In genomic region chr4:117312416-117313084, GRCm38 (mm10) we compare ENCODE assay signal across 8 mouse cellular contexts.
DNase-seq lines count a peak whose midpoint lies in the region; ATAC-seq lines count a peak whose summit lies in the region.

No protein-coding gene starts in this region.

- no peaks in the 10 kb centered on the region for H3K36me3 ChIP-seq in heart, embryonic 13.5 days
- no peaks in the 10 kb centered on the region for H3K36me3 ChIP-seq in limb, embryonic 12.5 days
- no peaks in the 10 kb centered on the region for H3K36me3 ChIP-seq in neural tube, embryonic 14.5 days (ENCODE audit: control insufficient read depth, insufficient read depth, low read length)

- no peak; the same call in 1 of the 2 replicates for ATAC-seq in heart, embryonic 13.5 days (ENCODE audit: extremely low read depth, insufficient number of reproducible peaks, low FRiP score, low TSS enrichment)
- no peak for ATAC-seq in limb, embryonic 12.5 days (ENCODE audit: insufficient number of reproducible peaks, insufficient read depth, low FRiP score, low TSS enrichment, low read depth)
- ATAC-seq in neural tube, embryonic 14.5 days (ENCODE audit: low read depth), result no peak
- ATAC-seq in monocyte, adult 5-6 weeks (replicated peaks; ENCODE audit: insufficient number of reproducible peaks, low FRiP score, low TSS enrichment, poor library complexity, severe bottlenecking), result no peak

- DNase-seq in heart, postnatal 10 days, result no peak
- DNase-seq in c-Kit-positive CD71-positive TER-119-negative erythroid progenitor cells, embryonic 14.5 days (ENCODE audit: low read depth), result peak; percentile 74
- no peak for DNase-seq in layer of hippocampus, adult 9-10 months (ENCODE audit: low spot score)
- DNase-seq in thymus, postnatal 4 days, result no peak

- intact Hi-C loops in heart, postnatal 10 days (cut with DNase I), result loop anchor here (5.0 kb wide), 1 partner anchor 40 kb away; no protein-coding TSS in a partner anchor

- 2% methylated on average over 26 of the region's 26 CpGs for WGBS in heart, embryonic 13.5 days
- 3% methylated on average over 26 of the region's 26 CpGs for WGBS in limb, embryonic 12.5 days
- 8% methylated on average over 26 of the region's 26 CpGs for WGBS in neural tube, embryonic 14.5 days

- peak overlapping the region; percentile 63 for H3K4me2 ChIP-seq in heart, embryonic 13.5 days
- peak overlapping the region; percentile 39 for H3K4me2 ChIP-seq in limb, embryonic 12.5 days
- H3K4me2 ChIP-seq in neural tube, embryonic 14.5 days (ENCODE audit: low read depth, low read length), result 0 out of 2 replicates have a peak overlapping the region, but pooled peaks have one; percentile 2

- no peaks in the 10 kb centered on the region for H3K9me3 ChIP-seq in heart, embryonic 13.5 days
- H3K9me3 ChIP-seq in limb, embryonic 12.5 days, result 0 out of 2 replicates have a peak, but pooled peaks cover 7% of the 10 kb centered on the region
- H3K9me3 ChIP-seq in neural tube, embryonic 14.5 days (ENCODE audit: control insufficient read depth, low read length), result no peaks in the 10 kb centered on the region

- peaks cover 86% of the 10 kb centered on the region for H3K27me3 ChIP-seq in heart, embryonic 13.5 days (replicated peaks)
- peaks cover 61% of the 10 kb centered on the region for H3K27me3 ChIP-seq in limb, embryonic 12.5 days
- peaks cover 12% of the 10 kb centered on the region for H3K27me3 ChIP-seq in neural tube, embryonic 14.5 days (ENCODE audit: control insufficient read depth, insufficient read depth, low read length)

- peak overlapping the region; percentile 28 for H3K4me3 ChIP-seq in heart, embryonic 13.5 days
- H3K4me3 ChIP-seq in limb, embryonic 12.5 days (replicated peaks), result 0 out of 2 replicates have a peak overlapping the region, but pooled peaks have one; percentile 13
- H3K4me3 ChIP-seq in neural tube, embryonic 14.5 days (ENCODE audit: low read depth, low read length), result no peak overlapping the region

- no peak overlapping the region for H3K27ac ChIP-seq in heart, embryonic 13.5 days (replicated peaks)
- H3K27ac ChIP-seq in limb, embryonic 12.5 days, result no peak overlapping the region
- no peak overlapping the region for H3K27ac ChIP-seq in neural tube, embryonic 14.5 days (ENCODE audit: low read depth, low read length)

- peak overlapping the region; percentile 47 for H3K9ac ChIP-seq in heart, embryonic 13.5 days
- no peak overlapping the region for H3K9ac ChIP-seq in limb, embryonic 12.5 days (replicated peaks)
- no peak overlapping the region for H3K9ac ChIP-seq in neural tube, embryonic 14.5 days (replicated peaks; ENCODE audit: low read depth, low read length)

- H3K4me1 ChIP-seq in heart, embryonic 13.5 days, result peaks cover 17% of the 10 kb centered on the region
- H3K4me1 ChIP-seq in limb, embryonic 12.5 days (replicated peaks), result peaks cover 64% of the 10 kb centered on the region
- peaks cover 18% of the 10 kb centered on the region for H3K4me1 ChIP-seq in neural tube, embryonic 14.5 days (ENCODE audit: control insufficient read depth, insufficient read depth, low read length)

Comparison
In these comparisons a context has a peak if more than half of its experiments do, and no peak if none do; other contexts are left out.
1. H3K4me2 ChIP-seq: peak in every context shown above with its lines; median percentile 63 in heart, embryonic 13.5 days; 39 in limb, embryonic 12.5 days; 2 in neural tube, embryonic 14.5 days.